Mouse (Mus musculus) G1E (cell line): ENCODE data around the gene Mfn2.

ENCODE experiments used
- CTCF ChIP-seq: IDR thresholded peaks from 2 replicates; pipeline ENCODE4 v1.5.1; 2012; ENCODE audit warnings: low read depth, low read length, inconsistent platforms, mixed read lengths
- GATA1 ChIP-seq: IDR thresholded peaks from 2 replicates; pipeline ENCODE4 v1.6.1; 2012; ENCODE audit warnings: borderline replicate concordance, low read length, inconsistent platforms, mixed read lengths
- GATA2 ChIP-seq: IDR thresholded peaks from 2 replicates; pipeline ENCODE4 v1.6.1; 2012; ENCODE audit warnings: low read depth, low read length, inconsistent platforms, borderline replicate concordance
- POLR2AphosphoS5 ChIP-seq: IDR thresholded peaks from 2 replicates; pipeline ENCODE4 v1.6.1; 2012; ENCODE audit warnings: low read depth, low read length, inconsistent platforms; ENCODE audit not compliant: insufficient replicate concordance
- TAL1 ChIP-seq: conservative IDR thresholded peaks from 2 replicates; pipeline ENCODE4 v1.6.1; 2012; ENCODE audit warnings: low read depth, low read length, inconsistent platforms, mixed read lengths

GRCm38 (mm10) chr4:147842871-147843270, 61.6 kb downstream of the Mfn2 start:
- TF ChIP-seq CTCF, result no peak
- TF ChIP-seq TAL1, result no peak
- no peak for TF ChIP-seq POLR2AphosphoS5
- TF ChIP-seq GATA1, result no peak
- no peak for TF ChIP-seq GATA2
